Mouse (Mus musculus): ENCODE data around the gene Vps9d1.

DNA sequence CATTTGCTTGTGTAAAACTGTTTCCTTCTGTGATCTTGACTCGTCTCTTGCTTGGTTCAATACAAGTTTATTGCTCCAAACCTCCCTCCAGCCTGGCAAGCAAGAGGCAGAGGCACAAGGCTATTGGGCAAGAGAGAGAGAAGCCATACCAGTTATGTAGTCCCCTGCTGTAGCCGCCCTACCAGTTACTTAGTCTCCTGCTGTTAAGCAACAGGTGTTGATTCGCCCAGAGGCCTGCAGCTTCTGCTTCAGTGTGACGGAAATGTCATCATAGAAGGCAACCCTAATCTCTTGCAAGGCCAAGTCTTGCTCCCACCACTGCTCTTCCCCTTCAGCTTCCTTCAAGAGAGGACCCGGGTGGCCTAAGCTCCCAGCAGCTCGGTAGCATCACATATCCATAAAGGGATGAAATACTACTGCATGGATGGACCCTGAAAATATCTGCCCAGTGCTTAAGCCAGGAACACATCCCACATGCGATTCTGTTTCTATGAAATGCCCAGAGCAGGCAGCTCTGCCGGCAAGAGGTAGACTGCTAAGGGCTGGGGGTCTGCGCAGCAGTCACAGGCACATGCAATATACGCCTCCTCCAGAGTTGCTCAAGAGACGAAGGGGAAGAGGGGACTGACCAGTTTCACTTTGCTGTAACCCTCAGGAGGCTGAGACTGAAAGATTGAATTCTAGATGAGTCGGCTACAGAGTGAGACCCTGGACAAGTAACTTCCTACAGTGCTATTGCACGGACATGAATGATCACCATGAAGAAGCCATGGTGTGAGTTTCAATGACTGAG, 26.4 kb upstream of the Vps9d1 start:
- TF ChIP-seq CTCF (conservative IDR thresholded peaks at IDR 0.05; ENCODE audit: insufficient read depth, insufficient read length, low read depth, low read length), result no peak
- no peak for TF ChIP-seq POLR2A (IDR thresholded peaks at IDR 0.05; ENCODE audit: low read depth, low read length)
